9 mouse cellular contexts compared by ENCODE assay signal in the genomic region with DNA sequence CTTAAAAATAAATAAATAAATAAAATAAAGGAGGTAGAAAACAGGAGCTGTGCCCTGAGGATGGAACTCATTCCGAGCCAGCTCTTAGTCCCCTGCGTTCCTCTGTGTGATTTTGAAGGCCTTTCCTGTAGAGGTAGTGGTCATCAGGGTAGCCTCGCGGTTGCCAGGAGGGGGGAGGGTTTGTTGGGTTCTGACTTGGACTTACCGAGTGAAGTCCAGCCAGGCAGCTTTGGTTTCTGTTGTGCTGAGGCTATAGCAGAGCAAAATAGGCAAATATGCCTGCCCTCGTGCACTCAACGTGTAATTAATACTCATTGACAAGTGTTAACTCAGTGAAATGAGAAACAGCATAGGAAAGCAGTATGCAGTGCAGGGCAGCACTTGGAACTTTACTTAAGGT.
A peak's percentile ranks its signal among the peaks of the same experiment; 100 is the strongest.
DNase-seq lines count a peak whose midpoint lies in the region; ATAC-seq lines count a peak whose summit lies in the region.
"Had no signal": no experiment of that assay in that cellular context is flagged by ENCODE, and none has a peak within 500 bp of the region (broad histone marks: within the 10 kb centered on the region; RNA-seq: fewer than 3 reads in every experiment).

No protein-coding gene starts in this region.

- H3K36me3 ChIP-seq in midbrain, embryonic 16.5 days (ENCODE audit: control insufficient read depth, insufficient read depth, low read length): peaks cover 9% of the 10 kb centered on the region
- H3K36me3 ChIP-seq in midbrain, embryonic 11.5 days (ENCODE audit: control insufficient read depth, insufficient read depth, low read length): peaks cover 3% of the 10 kb centered on the region; the same call in 1 of the 2 replicates

- intact Hi-C loops in gastrocnemius, postnatal 36 days (cut with DNase I): no loop called here

- no peak overlapping the region for H3K9ac ChIP-seq in midbrain, embryonic 16.5 days (ENCODE audit: low read depth, low read length)
- no peak overlapping the region for H3K9ac ChIP-seq in midbrain, embryonic 11.5 days (ENCODE audit: low read length)
- H3K9ac ChIP-seq: lung, embryonic 15.5 days had no signal

- H3K27me3 ChIP-seq in midbrain, embryonic 16.5 days (ENCODE audit: control insufficient read depth, insufficient read depth, low read depth, low read length): no peaks in the 10 kb centered on the region
- no peaks in the 10 kb centered on the region for H3K27me3 ChIP-seq in midbrain, embryonic 11.5 days (ENCODE audit: control insufficient read depth, insufficient read depth, low read length)
- H3K27me3 ChIP-seq: lung, embryonic 15.5 days had no signal

- no peaks in the 10 kb centered on the region for H3K9me3 ChIP-seq in midbrain, embryonic 16.5 days (replicated peaks; ENCODE audit: control insufficient read depth, low read length, poor library complexity, severe bottlenecking)
- no peaks in the 10 kb centered on the region for H3K9me3 ChIP-seq in midbrain, embryonic 11.5 days (ENCODE audit: control insufficient read depth, low read length)
- H3K9me3 ChIP-seq: lung, embryonic 15.5 days had no signal

- H3K27ac ChIP-seq in midbrain, embryonic 16.5 days (ENCODE audit: low read length): peak overlapping the region; percentile 50; the same call in 1 of the 2 replicates
- H3K27ac ChIP-seq in midbrain, embryonic 11.5 days (ENCODE audit: low read depth, low read length): no peak overlapping the region

- WGBS in midbrain, embryonic 16.5 days: 73% methylated on average over 7 of the region's 7 CpGs
- 91% methylated on average over 7 of the region's 7 CpGs for WGBS in midbrain, embryonic 11.5 days

- no peak overlapping the region for H3K4me2 ChIP-seq in midbrain, embryonic 16.5 days (ENCODE audit: low read length)
- H3K4me2 ChIP-seq in midbrain, embryonic 11.5 days: no peak overlapping the region

- ATAC-seq in frontal cortex, adult (ENCODE audit: low TSS enrichment): peak; percentile 7; the same call in 1 of the 2 replicates
- ATAC-seq in midbrain, embryonic 16.5 days: no peak
- ATAC-seq in midbrain, embryonic 11.5 days (ENCODE audit: low FRiP score): no peak

- H3K4me1 ChIP-seq in midbrain, embryonic 16.5 days (ENCODE audit: control insufficient read depth, insufficient read depth, low read length): peaks cover 9% of the 10 kb centered on the region
- peaks cover 3% of the 10 kb centered on the region for H3K4me1 ChIP-seq in midbrain, embryonic 11.5 days (ENCODE audit: control insufficient read depth, insufficient read depth, low read length)

- H3K4me3 ChIP-seq in midbrain, embryonic 16.5 days (ENCODE audit: low read depth, low read length): no peak overlapping the region
- no peak overlapping the region for H3K4me3 ChIP-seq in midbrain, embryonic 11.5 days (ENCODE audit: low read depth, low read length)
- H3K4me3 ChIP-seq: lung, embryonic 15.5 days had no signal

- no peak for DNase-seq in frontal cortex, adult 2 months (ENCODE audit: extremely low spot score in 1 of 2, low spot score in 1 of 2)
- DNase-seq in midbrain, embryonic 11.5 days (ENCODE audit: low spot score, missing footprints): no peak
- DNase-seq in kidney, postnatal 10 days: peak; percentile 48
- DNase-seq in right cerebral cortex, postnatal 25 days: no peak
- no peak for DNase-seq in embryo, embryonic 10.5 days (ENCODE audit: low spot score)
- DNase-seq in gastrocnemius, postnatal 36 days: no peak
